Mouse (Mus musculus) kidney, adult 18-20 months (tissue): ENCODE measurements at regions not wholly inside any gene's neighbourhood (a gene's known extent, or its start where the extent isn't known, plus 50 kb on each side); places are given as distances from the start of the nearest gene placed in this dataset.
"Not testable (repeated sequence)": the region's sequence is repeated elsewhere in the genome, so short reads cannot be mapped to it uniquely, and the experiment has no call there.

Source experiments
- DNase-seq: peaks from one replicate; pipeline ENCODE4 v3.0.0; 2021

- no peak for DNase-seq
These were observed 55.3 kb downstream of the Spin2c start for GRCm38 (mm10) chrX:153887285-153887684.

- DNase-seq: peak; percentile 1
These were observed 84.4 kb downstream of the Samt1 start for GRCm38 (mm10) chrX:153927996-153928395.

GRCm38 (mm10) chrX:153932586-153932985 is 79.9 kb downstream of the Samt1 start:
- peak; percentile 2 for DNase-seq

- DNase-seq: no peak
These were observed 76.3 kb downstream of the Samt1 start for GRCm38 (mm10) chrX:153936111-153936510.

GRCm38 (mm10) chrX:153937346-153937745 is 75.1 kb downstream of the Samt1 start:
- no peak for DNase-seq

- DNase-seq: no peak
These were observed 72.4 kb downstream of the Samt1 start for GRCm38 (mm10) chrX:153940089-153940488.

GRCm38 (mm10) chrX:153941130-153941529 is 71.3 kb downstream of the Samt1 start:
- DNase-seq: not testable (repeated sequence)
